Mouse (Mus musculus) embryonic facial prominence, embryonic 14.5 days (tissue): ENCODE data around the gene Slc25a48. TPM values are rescaled to one million over a fixed set of nuclear protein-coding genes. Genes with fewer than 3 reads are reported as not detected.

Experiments used
- polyA plus RNA-seq: library from polyadenylated mRNA; unstranded; fragments of >200 nt; fragmentation: Nextera tagmentation; extraction: Ambion mirVana; gene quantifications from 2 replicates; pipeline ENCODE4 v1.2.1, GENCODE M21; 2014

Slc25a48 gene
- polyA plus RNA-seq, 1 experiment from 2014 or later, result 0.45 TPM

Other genes with a start within 250 kb of the Slc25a48 start
- 1.7 and 2.2 TPM in 2 replicates for gene Neurog1, start 186.2 kb upstream of the Slc25a48 start, polyA plus RNA-seq
- gene Cxcl14, start 141.8 kb upstream of the Slc25a48 start, polyA plus RNA-seq, result 126 and 202 TPM in 2 replicates
- not detected in 2 replicates for gene Gm3045, start 11.8 kb upstream of the Slc25a48 start, polyA plus RNA-seq
- not detected in 2 replicates for gene Il9, start 43.9 kb downstream of the Slc25a48 start, polyA plus RNA-seq
- gene Fbxl21, start 84.1 kb downstream of the Slc25a48 start, polyA plus RNA-seq, result 1.6 and 1.7 TPM in 2 replicates
- gene Lect2, start 110.1 kb downstream of the Slc25a48 start, polyA plus RNA-seq, result 0.21 TPM in 1 of 2 replicates, not detected in the other
- 60.1 and 79.9 TPM in 2 replicates for gene Tgfbi, start 171.2 kb downstream of the Slc25a48 start, polyA plus RNA-seq